Comparison of ENCODE assay signal across 29 mouse cellular contexts in the genomic region with DNA sequence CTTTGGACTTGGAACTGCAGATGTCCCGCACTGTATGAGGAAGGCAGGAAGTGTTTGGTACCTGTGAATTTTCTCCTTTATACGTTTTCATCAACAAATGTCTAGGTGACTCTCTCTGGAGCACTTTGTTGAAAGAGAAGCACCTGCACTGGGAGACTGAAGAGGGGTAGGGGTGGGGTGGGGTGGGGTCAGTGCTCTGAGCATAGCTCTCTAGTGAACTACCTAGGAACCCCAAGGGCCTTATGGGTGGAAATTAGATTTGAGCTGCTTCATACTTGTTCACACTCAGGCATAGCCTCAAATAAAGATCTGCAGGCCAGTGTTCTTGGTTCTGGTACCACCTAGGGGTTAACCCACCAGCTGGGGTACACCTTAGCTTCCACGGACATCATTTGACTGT. TPM values are rescaled to one million over a fixed set of nuclear protein-coding genes. Genes with fewer than 3 reads are reported as not detected.
DNase-seq lines count a peak whose midpoint lies in the region; ATAC-seq and TF ChIP-seq lines count a peak whose summit lies in the region.
"Had no signal": no experiment of that assay in that cellular context is flagged by ENCODE, and none has a peak within 500 bp of the region (broad histone marks: within the 10 kb centered on the region; RNA-seq: fewer than 3 reads in every experiment).

A gene (minus strand): TSS at position 101 of the 400 bp plus-strand sequence.

- H3K4me3 ChIP-seq in kidney, postnatal 0 days (replicated peaks; ENCODE audit: low read depth, low read length) = no peak within 1 kb of the TSS
- no peak within 1 kb of the TSS for H3K4me3 ChIP-seq in kidney, embryonic 16.5 days (ENCODE audit: low read length)
- no peak within 1 kb of the TSS for H3K4me3 ChIP-seq in lung, postnatal 0 days (ENCODE audit: low read depth, low read length)
- no peak within 1 kb of the TSS for H3K4me3 ChIP-seq in lung, adult 2 months (replicated peaks; ENCODE audit: extremely low read depth, low read depth, low read length)
- no peak within 1 kb of the TSS for H3K4me3 ChIP-seq in CH12.LX (replicated peaks in 1 of 3; ENCODE audit: low read depth in 2 of 3, low read length in 2 of 3, poor library complexity in 1 of 3)
- no peak within 1 kb of the TSS for H3K4me3 ChIP-seq in left cerebral cortex, adult 2 months
- H3K4me3 ChIP-seq: embryonic facial prominence, embryonic 12.5 days; forebrain, embryonic 12.5 days; heart, embryonic 12.5 days; hindbrain, embryonic 10.5 days had no signal

- no peak for TF ChIP-seq POLR2A in lung, adult 2 months (IDR thresholded peaks at IDR 0.05; ENCODE audit: borderline replicate concordance, extremely low read depth, low read depth, low read length)
- TF ChIP-seq POLR2A in CH12.LX (IDR thresholded peaks at IDR 0.05; ENCODE audit: low read depth, low read length) = no peak

- H3K27me3 ChIP-seq in kidney, postnatal 0 days (ENCODE audit: insufficient read depth, low read length) = no peaks in the 10 kb centered on the region
- no peaks in the 10 kb centered on the region for H3K27me3 ChIP-seq in kidney, embryonic 16.5 days (ENCODE audit: insufficient read depth, low read length)
- no peaks in the 10 kb centered on the region for H3K27me3 ChIP-seq in lung, postnatal 0 days (replicated peaks; ENCODE audit: insufficient read depth, low read length)
- H3K27me3 ChIP-seq in CH12.LX (replicated peaks) = peaks cover 16% of the 10 kb centered on the region
- H3K27me3 ChIP-seq: embryonic facial prominence, embryonic 12.5 days; forebrain, embryonic 12.5 days; heart, embryonic 12.5 days had no signal

- intact Hi-C loops in left cerebral cortex, adult 2 months (cut with DNase I) = no loop called here

- no peak within 1 kb of the TSS for H3K4me2 ChIP-seq in kidney, postnatal 0 days (ENCODE audit: low read length)
- H3K4me2 ChIP-seq in kidney, embryonic 16.5 days (replicated peaks; ENCODE audit: low read depth, low read length) = no peak within 1 kb of the TSS
- no peak within 1 kb of the TSS for H3K4me2 ChIP-seq in lung, postnatal 0 days (replicated peaks; ENCODE audit: low read depth, low read length)
- no peak within 1 kb of the TSS for H3K4me2 ChIP-seq in CH12.LX (ENCODE audit: insufficient read depth, low read depth, poor library complexity, severe bottlenecking)
- H3K4me2 ChIP-seq: embryonic facial prominence, embryonic 12.5 days; forebrain, embryonic 12.5 days; heart, embryonic 12.5 days; hindbrain, embryonic 14.5 days had no signal

- in situ Hi-C loops in CH12.LX (cut with MboI; ENCODE audit: low pct_ligation_motif_present, low pct_unique_long_range_greater_than_20kb, low sequenced_read_pairs) = no loop called here

- WGBS in kidney, postnatal 0 days = 92% methylated on average over 3 of the region's 3 CpGs
- 89% methylated on average over 3 of the region's 3 CpGs for WGBS in kidney, embryonic 16.5 days
- WGBS in lung, postnatal 0 days = 81% methylated on average over 3 of the region's 3 CpGs
- 79% methylated on average over 3 of the region's 3 CpGs for WGBS in lung, adult 2 months

- dilution Hi-C loops in CH12.LX (cut with MboI; ENCODE audit: extremely low pct_ligation_motif_present, extremely low pct_unique_long_range_greater_than_20kb, low sequenced_read_pairs) = no loop called here

- TF ChIP-seq RAD21 in CH12.LX (IDR thresholded peaks at IDR 0.05; ENCODE audit: low read depth, low read length) = no peak; the same call in 1 of the 2 replicates

- H3K79me2 ChIP-seq in CH12.LX (replicated peaks; ENCODE audit: control insufficient read depth, extremely low read depth, insufficient read depth, poor library complexity, severe bottlenecking) = no peaks in the 10 kb centered on the region

- H3K9me3 ChIP-seq in kidney, postnatal 0 days (replicated peaks; ENCODE audit: low read length) = no peaks in the 10 kb centered on the region
- H3K9me3 ChIP-seq in kidney, embryonic 16.5 days (ENCODE audit: low read length) = no peaks in the 10 kb centered on the region
- no peaks in the 10 kb centered on the region for H3K9me3 ChIP-seq in lung, postnatal 0 days (ENCODE audit: low read length)
- no peaks in the 10 kb centered on the region for H3K9me3 ChIP-seq in CH12.LX (replicated peaks; ENCODE audit: low read length)
- H3K9me3 ChIP-seq: embryonic facial prominence, embryonic 12.5 days; forebrain, embryonic 12.5 days; hindbrain, embryonic 10.5 days had no signal

- TF ChIP-seq CTCF in kidney, postnatal 0 days (IDR thresholded peaks at IDR 0.05; ENCODE audit: low read depth) = peak; percentile 4; the same call in 1 of the 2 replicates
- TF ChIP-seq CTCF in lung, postnatal 0 days (IDR thresholded peaks at IDR 0.05) = peak; percentile 13; the same call in 1 of the 2 replicates
- TF ChIP-seq CTCF in lung, adult 2 months (IDR thresholded peaks at IDR 0.05; ENCODE audit: insufficient read depth, low read length) = no peak
- TF ChIP-seq CTCF in CH12.LX (conservative IDR thresholded peaks at IDR 0.05 in 1 of 2, IDR thresholded peaks at IDR 0.05 in 1 of 2; ENCODE audit: low read depth in 2 of 2, low read length in 2 of 2) = peak in 1 of 2 experiments; percentile 38; a peak in 2 of 4 replicates
- TF ChIP-seq CTCF in left cerebral cortex, adult 2 months (IDR thresholded peaks at IDR 0.05) = no peak

- H3K4me1 ChIP-seq in kidney, postnatal 0 days (replicated peaks; ENCODE audit: insufficient read depth, low read length) = no peaks in the 10 kb centered on the region
- H3K4me1 ChIP-seq in kidney, embryonic 16.5 days (ENCODE audit: insufficient read depth, low read length) = no peaks in the 10 kb centered on the region
- no peaks in the 10 kb centered on the region for H3K4me1 ChIP-seq in lung, postnatal 0 days (ENCODE audit: insufficient read depth, low read depth, low read length)
- H3K4me1 ChIP-seq in lung, adult 2 months (ENCODE audit: control insufficient read depth, insufficient read depth, low read length) = no peaks in the 10 kb centered on the region
- H3K4me1 ChIP-seq in CH12.LX (ENCODE audit: control insufficient read depth in 1 of 2, insufficient read depth in 2 of 2) = 0 out of 4 replicates have a peak, but pooled peaks cover 0 to 3% of the 10 kb centered on the region in 2 experiments
- H3K4me1 ChIP-seq: embryonic facial prominence, embryonic 12.5 days; forebrain, embryonic 12.5 days; heart, embryonic 12.5 days; hindbrain, embryonic 10.5 days had no signal

- no peak for TF ChIP-seq EP300 in lung, postnatal 0 days (IDR thresholded peaks at IDR 0.05)
- TF ChIP-seq EP300 in CH12.LX (IDR thresholded peaks at IDR 0.05; ENCODE audit: low read length) = no peak

- H3K36me3 ChIP-seq in kidney, postnatal 0 days (ENCODE audit: insufficient read depth, low read length) = no peaks in the 10 kb centered on the region
- H3K36me3 ChIP-seq in kidney, embryonic 16.5 days (ENCODE audit: insufficient read depth, low read length) = no peaks in the 10 kb centered on the region
- no peaks in the 10 kb centered on the region for H3K36me3 ChIP-seq in lung, postnatal 0 days (ENCODE audit: insufficient read depth, low read length)
- H3K36me3 ChIP-seq in CH12.LX (replicated peaks in 1 of 2; ENCODE audit: control insufficient read depth in 1 of 2, insufficient read depth in 1 of 2, low read length in 1 of 2) = no peaks in the 10 kb centered on the region
- H3K36me3 ChIP-seq: embryonic facial prominence, embryonic 12.5 days; forebrain, embryonic 12.5 days; heart, embryonic 12.5 days; hindbrain, embryonic 10.5 days had no signal

- ATAC-seq in kidney, postnatal 0 days (replicated peaks; ENCODE audit: low FRiP score, low read depth) = no peak
- no peak for ATAC-seq in kidney, embryonic 16.5 days (ENCODE audit: low FRiP score, low TSS enrichment)
- ATAC-seq in lung, postnatal 0 days = no peak
- ATAC-seq: CD4-positive, CD25-positive, alpha-beta regulatory T cell, adult 4 months; forebrain, embryonic 16.5 days; Patski had no signal

- DNase-seq in kidney, postnatal 0 days (ENCODE audit: low spot score) = no peak
- DNase-seq in lung, postnatal 0 days (ENCODE audit: low spot score) = no peak
- no peak for DNase-seq in lung, adult 2 months
- peak; percentile 17 for DNase-seq in A20 (ENCODE audit: low read depth, low spot score)
- peak; percentile 6 for DNase-seq in CH12.LX (ENCODE audit: extremely low read depth)
- DNase-seq in left cerebral cortex, adult 2 months (ENCODE audit: extremely low spot score in 1 of 2, low spot score in 2 of 2) = no peak
- DNase-seq: adrenal gland, adult 2 months; B cell, adult 2 months; cerebellum, adult 11 months; cerebellum, adult 8-10 months; embryo, embryonic 11 days; gastrocnemius, postnatal 25 days had no signal

- no peak within 1 kb of the TSS for H3K9ac ChIP-seq in kidney, postnatal 0 days (ENCODE audit: low read depth, low read length)
- no peak within 1 kb of the TSS for H3K9ac ChIP-seq in kidney, embryonic 16.5 days (replicated peaks; ENCODE audit: low read length)
- H3K9ac ChIP-seq in lung, postnatal 0 days (replicated peaks; ENCODE audit: low read depth) = no peak within 1 kb of the TSS
- H3K9ac ChIP-seq in CH12.LX (ENCODE audit: insufficient read depth, low read depth) = no peak within 1 kb of the TSS
- H3K9ac ChIP-seq: embryonic facial prominence, embryonic 12.5 days; forebrain, embryonic 12.5 days; heart, embryonic 12.5 days; hindbrain, embryonic 14.5 days had no signal

- no peak within 1 kb of the TSS for H3K27ac ChIP-seq in kidney, postnatal 0 days
- H3K27ac ChIP-seq in kidney, embryonic 16.5 days (ENCODE audit: low read length) = no peak within 1 kb of the TSS
- H3K27ac ChIP-seq in lung, postnatal 0 days (ENCODE audit: low read length) = no peak within 1 kb of the TSS
- H3K27ac ChIP-seq in CH12.LX (ENCODE audit: insufficient read depth, low read depth) = no peak within 1 kb of the TSS
- no peak within 1 kb of the TSS for H3K27ac ChIP-seq in left cerebral cortex, adult 2 months
- H3K27ac ChIP-seq: embryonic facial prominence, embryonic 12.5 days; forebrain, embryonic 12.5 days; hindbrain, embryonic 10.5 days; hindbrain, embryonic 14.5 days had no signal

TF ChIP-seq in CH12.LX, 34 proteins besides CTCF, POLR2A, EP300 and RAD21:
- no peak for TF ChIP-seq UBTF (IDR thresholded peaks at IDR 0.05; ENCODE audit: low read depth, low read length)

RNA-seq across cellular contexts. Expression of the gene that starts here (rescaled TPM):
- polyA plus RNA-seq in kidney, postnatal 0 days (2015; fragmentation: Nextera tagmentation; extraction: Ambion mirVana) = not detected in 2 replicates
- not detected in 2 replicates for polyA plus RNA-seq in kidney, embryonic 16.5 days (2015; fragmentation: Nextera tagmentation; extraction: Ambion mirVana)
- not detected in 2 replicates for polyA plus RNA-seq in lung, postnatal 0 days (2015; fragmentation: Nextera tagmentation; extraction: Ambion mirVana)
- polyA plus RNA-seq in lung, adult 2 months (2012; rRNA removed) = not detected in 2 replicates
- total RNA-seq in CH12.LX (2012; rRNA removed) (not detected in 2 replicates), CH12.LX (2014; rRNA removed) (not detected in 2 replicates)
- polyA plus RNA-seq in CH12.LX (2012; ENCODE audit: insufficient read length, low read depth) = not detected in 2 replicates
- not detected for total RNA-seq in left cerebral cortex, adult 2 months (2021)
- total RNA-seq: adrenal gland, adult 2 months; adrenal gland, postnatal 4 days; common myeloid progenitor, adult 5-6 weeks; gastrocnemius, postnatal 25 days; granulocyte monocyte progenitor cell, adult 5-6 weeks; heart, adult 8-10 months; heart, postnatal 25 days had no signal
- polyA plus RNA-seq: adrenal gland, adult 2 months; brain, embryonic 14.5 days; CD4-positive, CD25-positive, alpha-beta regulatory T cell, adult 4 months; embryonic facial prominence, embryonic 12.5 days; forebrain, embryonic 12.5 days; forebrain, embryonic 16.5 days; frontal cortex, adult 2 months; heart, embryonic 12.5 days; heart, embryonic 16.5 days; hindbrain, embryonic 10.5 days; hindbrain, embryonic 14.5 days; Patski had no signal

Comparison
In these comparisons a context has a peak if more than half of its experiments do, and no peak if none do; other contexts are left out.
1. CTCF ChIP-seq: peak in kidney, postnatal 0 days (single experiment) and lung, postnatal 0 days (single experiment); none in lung, adult 2 months (single experiment) and left cerebral cortex, adult 2 months (single experiment).
2. Peak in DNase-seq in CH12.LX; RNA of the gene not detected or under 1 TPM.